Mouse (Mus musculus) layer of hippocampus, adult 2 months (tissue): ENCODE measurements at regions not wholly inside any gene's neighbourhood (a gene's known extent, or its start where the extent isn't known, plus 50 kb on each side); places are given as distances from the start of the nearest gene placed in this dataset.
A peak's percentile ranks its signal among the peaks of the same experiment; 100 is the strongest.

Source experiments
- DNase-seq, 2 experiments: peaks; one replicate each; pipeline ENCODE4 v3.0.0; 2022; ENCODE audit warnings: low spot score in 2 of 2
- H3K27ac ChIP-seq: fragments of 200-600 bp; 2 replicates; pipeline ENCODE4 v1.8.1; 2022
- H3K4me3 ChIP-seq: fragments of 200-600 bp; 2 replicates; pipeline ENCODE4 v1.8.1; 2022; ENCODE audit warnings: mild to moderate bottlenecking
- CTCF ChIP-seq: fragments of 200-600 bp; conservative IDR thresholded peaks from 2 replicates; pipeline ENCODE4 v1.8.1; 2022; ENCODE audit warnings: antibody characterized with exemption, mild to moderate bottlenecking, moderate library complexity

DNA sequence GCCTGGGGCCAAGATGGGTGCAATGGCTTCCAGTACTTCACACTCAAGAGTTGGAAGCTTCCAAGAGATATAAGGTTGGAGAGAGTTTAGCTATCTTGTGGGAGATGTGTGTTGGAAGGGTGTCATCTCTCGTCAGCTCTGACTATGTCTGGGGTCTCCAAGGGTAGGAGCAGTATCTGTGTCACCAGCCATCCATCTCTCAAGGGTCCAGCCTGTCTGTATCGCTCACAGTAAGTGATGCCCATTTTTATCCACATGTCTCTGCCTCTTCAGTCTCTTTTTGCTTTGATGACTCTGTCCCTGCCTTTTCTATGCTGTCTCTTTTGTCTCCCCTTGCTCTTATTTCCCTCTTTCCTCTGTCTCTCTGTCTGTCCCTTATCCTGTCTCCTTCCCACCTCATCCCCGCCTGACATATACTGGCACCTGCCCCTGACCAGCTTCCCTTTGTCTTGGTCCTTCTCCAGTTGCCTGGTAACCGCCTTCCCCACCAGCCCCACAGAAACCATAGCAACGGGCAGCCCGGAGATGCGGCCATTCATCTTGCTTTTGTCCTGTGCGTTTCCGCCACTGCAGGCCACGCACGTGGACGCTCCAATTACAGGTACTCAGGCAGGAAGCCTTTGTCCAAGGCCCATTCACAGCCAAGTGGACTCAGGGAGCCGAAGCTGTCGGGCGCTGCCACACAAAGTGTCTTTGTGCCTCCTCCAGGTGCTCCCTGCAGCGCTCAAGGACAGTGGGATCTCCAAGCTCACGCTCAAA, 217.6 kb upstream of the Srrm4 start:
- peak; percentile 15 to 52 for DNase-seq
- Histone ChIP-seq H3K4me3 (no peak overlapping the region; the same call in 1 of the 2 replicates), H3K27ac (no peak overlapping the region; the same call in 1 of the 2 replicates)
- no peak for TF ChIP-seq CTCF

DNA sequence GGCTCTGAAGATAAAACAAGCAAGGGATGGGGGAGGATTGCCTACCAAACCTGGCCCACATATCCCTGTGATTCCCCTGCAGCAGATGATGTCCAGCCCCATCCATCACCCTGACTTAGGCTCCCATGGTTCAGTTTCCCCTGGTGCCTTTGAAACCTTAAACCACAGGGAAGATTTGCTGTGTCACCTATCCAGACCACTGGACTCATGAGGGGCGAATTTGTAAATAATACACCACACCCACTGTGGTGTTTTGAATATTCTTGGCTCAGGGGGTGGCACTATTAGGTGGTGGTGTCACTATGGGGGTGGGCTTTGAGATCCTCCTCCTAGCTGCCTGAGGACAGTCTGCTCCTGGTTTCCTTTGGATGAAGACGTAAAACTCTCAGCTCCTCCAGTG, 205.8 kb upstream of the Srrm4 start:
- no peak for TF ChIP-seq CTCF
- no peak overlapping the region for H3K4me3 ChIP-seq
- no peak for DNase-seq
- no peak overlapping the region for H3K27ac ChIP-seq

DNA sequence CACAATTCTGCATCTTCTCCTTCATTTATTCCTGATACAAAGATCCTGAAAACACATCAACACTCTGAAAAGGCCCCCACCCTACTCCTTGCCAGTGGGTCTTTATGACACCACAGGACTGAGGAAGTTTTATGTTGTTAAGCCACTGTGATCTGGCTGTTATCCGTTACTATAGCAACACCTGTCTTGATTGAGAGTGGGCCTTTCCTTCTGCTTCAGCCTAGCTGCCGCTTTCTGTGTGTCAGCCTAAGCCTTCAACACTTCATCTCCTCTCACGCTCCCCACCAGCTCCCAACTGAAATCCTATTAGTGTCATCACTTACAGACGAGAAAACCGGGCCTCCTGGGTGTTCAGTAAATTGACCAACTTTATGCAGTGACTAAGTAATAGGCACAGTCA, 203.6 kb upstream of the Srrm4 start:
- TF ChIP-seq CTCF = no peak
- Histone ChIP-seq H3K27ac (no peak overlapping the region), H3K4me3 (no peak overlapping the region)
- peak in 1 of 2 experiments; percentile 8 for DNase-seq

DNA sequence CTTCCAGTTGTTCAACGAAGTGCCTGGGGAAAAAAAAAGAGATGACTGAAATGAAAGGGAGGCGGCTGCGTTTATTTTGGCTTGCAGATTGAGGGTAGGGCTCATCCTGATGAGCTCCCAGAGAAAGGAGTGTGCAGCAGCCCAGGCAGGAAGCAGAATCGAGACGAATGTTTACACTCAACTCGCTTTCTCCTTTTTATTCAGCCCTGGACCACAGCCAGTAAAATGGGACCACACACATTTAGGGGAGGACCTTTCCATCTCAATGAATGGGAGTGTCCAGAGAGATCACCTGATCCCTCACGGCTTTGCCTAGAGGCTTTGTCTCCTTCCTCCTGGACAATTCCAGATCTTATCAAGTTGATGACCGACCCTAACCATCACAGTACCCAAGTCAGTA, 198.8 kb upstream of the Srrm4 start:
- no peak for TF ChIP-seq CTCF
- Histone ChIP-seq H3K27ac (no peak overlapping the region), H3K4me3 (no peak overlapping the region)
- DNase-seq = no peak

DNA sequence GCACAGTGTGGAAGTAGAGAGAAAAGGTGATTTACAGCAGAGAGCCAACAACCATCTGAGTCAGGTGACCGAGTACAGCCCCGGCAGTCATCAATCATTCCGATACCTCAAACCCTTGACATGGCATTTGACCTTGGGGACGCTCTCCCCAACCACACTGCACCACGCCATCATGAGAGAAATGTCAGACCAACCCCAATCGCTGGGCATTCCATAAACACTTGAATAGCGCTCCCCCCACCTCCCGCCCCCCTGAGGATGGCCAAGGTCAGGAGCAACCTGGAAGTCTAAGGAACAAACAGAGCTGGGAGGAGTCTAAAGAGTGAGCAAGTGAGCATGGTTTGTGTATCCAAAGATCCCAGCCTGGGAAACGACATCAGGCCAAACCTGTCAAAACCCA, 198.2 kb upstream of the Srrm4 start:
- Histone ChIP-seq H3K4me3 (no peak overlapping the region), H3K27ac (no peak overlapping the region)
- no peak for DNase-seq
- TF ChIP-seq CTCF = no peak

DNA sequence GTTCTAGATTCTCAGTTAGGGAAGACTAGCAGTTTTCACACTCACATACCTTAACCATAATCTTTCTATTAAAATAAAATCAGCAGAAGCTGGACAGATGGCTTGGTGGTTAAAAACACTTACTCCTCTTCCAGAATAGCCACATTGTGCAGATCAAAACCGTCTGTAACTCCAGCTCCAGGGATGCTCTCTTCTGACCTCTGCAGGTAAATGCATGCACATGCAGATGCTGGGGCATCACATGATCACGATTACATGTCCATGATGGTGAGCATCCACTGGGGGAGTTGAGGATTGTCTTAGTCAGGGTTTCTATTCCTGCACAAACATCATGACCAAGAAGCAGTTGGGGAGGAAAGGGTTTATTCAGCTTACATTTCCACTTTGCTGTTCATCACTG, 184.8 kb upstream of the Srrm4 start:
- TF ChIP-seq CTCF = peak; percentile 56
- H3K4me3 ChIP-seq = no peak overlapping the region
- no peak overlapping the region for H3K27ac ChIP-seq
- no peak for DNase-seq

DNA sequence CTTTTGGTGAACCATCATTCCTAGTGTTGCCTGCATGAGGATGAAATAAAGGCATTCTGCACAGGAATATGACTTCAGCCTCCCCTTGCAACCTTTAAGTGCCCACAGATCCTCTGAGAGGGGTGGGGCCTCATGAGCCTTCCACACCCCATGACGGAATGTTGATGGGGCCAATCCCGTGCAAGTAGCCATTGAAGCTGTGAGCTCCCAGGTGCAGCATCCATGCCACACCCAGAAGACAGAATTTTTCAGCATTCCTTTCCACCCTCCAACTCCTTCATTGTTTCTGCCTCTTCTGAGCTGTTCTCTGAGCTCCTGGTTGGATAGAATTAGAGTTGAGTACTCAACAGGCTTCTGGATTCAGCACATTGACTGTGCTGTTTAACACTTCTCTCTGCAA, 174.6 kb upstream of the Srrm4 start:
- Histone ChIP-seq H3K27ac (no peak overlapping the region), H3K4me3 (no peak overlapping the region)
- no peak for TF ChIP-seq CTCF
- no peak for DNase-seq

DNA sequence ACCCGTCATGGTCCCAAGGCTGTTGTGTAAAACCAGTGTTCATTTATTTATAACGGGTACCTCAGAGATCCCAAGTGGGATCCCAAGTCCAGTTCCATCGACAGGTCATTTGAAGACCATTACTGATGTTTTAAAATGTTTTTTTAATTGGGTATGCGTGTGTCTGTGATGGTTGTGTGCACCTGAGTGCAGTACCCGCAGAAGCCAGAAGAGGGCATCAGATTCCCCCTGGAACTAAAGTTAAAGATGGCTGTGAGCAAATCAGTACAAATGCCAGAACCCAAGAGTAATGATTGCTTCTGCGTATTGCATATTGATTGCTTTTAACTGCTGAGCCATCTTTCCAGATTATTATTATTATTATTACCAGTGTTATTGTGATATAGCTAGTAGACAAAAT, 169.7 kb upstream of the Srrm4 start:
- no peak for DNase-seq
- peak; percentile 57 for TF ChIP-seq CTCF
- Histone ChIP-seq H3K27ac (no peak overlapping the region), H3K4me3 (no peak overlapping the region)

DNA sequence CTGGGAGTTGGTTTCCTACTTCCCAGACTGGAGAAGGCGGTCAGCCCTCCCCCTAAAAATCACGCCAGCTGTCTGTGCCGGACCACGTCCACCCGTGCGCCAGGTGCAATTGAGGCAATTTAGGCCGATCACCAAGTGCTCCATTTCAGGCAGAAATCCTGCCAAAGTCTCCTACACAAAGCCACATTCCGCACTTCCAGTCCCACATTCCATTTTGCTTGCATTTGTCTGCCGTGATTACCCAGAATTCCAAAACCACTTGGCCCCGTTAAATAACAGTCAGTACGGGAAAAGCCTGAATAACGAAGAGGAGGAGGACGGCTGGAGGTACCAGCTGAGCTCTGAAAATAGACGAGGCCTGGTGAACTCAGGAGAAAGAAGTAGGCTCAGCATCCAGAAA, 167.1 kb upstream of the Srrm4 start:
- peak; percentile 52 to 63 for DNase-seq
- Histone ChIP-seq H3K27ac (peak overlapping the region; percentile 65), H3K4me3 (no peak overlapping the region)
- TF ChIP-seq CTCF = no peak

DNA sequence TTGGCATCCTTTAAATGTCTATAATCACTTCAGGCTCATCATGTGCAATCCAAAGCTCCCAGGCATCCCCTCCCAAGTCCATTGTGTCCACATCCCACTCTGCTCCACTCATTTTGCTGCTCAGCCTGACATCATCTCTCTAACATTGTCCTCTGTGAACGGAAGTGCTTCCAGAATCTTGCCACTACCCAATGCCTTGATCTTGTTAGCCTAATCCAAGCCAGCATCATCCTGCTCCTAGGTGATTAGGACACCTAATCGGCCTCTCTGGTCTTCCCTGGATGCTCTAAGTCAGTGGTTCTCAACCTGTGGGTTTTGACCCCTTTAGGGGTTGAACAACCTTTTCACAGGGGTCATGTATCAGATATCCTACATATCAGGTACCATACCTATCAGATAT, 161.3 kb upstream of the Srrm4 start:
- no peak for DNase-seq
- Histone ChIP-seq H3K4me3 (no peak overlapping the region), H3K27ac (no peak overlapping the region)
- no peak for TF ChIP-seq CTCF

DNA sequence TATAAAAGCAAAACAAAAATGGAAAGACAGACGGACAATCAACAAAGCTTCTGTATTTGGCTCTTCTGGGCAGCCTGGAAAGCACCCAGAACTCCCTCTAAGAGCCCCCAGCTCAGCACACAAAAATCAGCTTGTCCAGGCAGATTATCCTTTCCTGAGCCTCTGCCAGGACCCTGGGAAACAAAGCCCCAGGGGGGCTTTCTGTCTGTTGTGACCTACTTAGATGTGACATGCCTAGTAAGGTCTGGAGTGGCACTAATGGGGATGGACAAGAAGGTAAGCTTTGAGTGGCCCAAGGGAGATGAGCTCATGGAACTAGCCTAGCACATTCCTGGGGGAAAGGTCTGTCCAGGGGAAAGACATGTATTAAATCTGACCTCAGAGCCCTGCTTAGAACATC, 160.5 kb upstream of the Srrm4 start:
- Histone ChIP-seq H3K27ac (no peak overlapping the region), H3K4me3 (no peak overlapping the region)
- no peak for TF ChIP-seq CTCF
- DNase-seq = no peak

DNA sequence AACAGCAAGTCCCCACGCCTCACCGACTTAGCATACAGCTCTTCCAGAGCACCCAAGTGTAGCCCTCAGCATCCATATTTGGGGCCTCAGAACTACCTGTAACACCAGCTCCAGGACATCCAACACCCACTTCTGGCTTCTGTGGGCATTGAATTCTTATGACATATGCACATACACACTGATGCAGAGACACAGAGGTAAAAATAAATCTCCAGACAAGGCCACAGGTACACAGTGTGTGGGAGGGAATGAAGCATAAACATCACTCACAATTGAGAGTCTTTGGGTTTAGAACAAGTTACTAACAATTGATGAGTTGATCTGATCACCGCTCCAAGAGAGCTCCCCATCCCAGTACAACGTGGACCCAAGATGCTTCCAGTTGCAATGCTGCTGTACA, 154.2 kb upstream of the Srrm4 start:
- Histone ChIP-seq H3K4me3 (no peak overlapping the region), H3K27ac (no peak overlapping the region)
- no peak for DNase-seq
- TF ChIP-seq CTCF = no peak

DNA sequence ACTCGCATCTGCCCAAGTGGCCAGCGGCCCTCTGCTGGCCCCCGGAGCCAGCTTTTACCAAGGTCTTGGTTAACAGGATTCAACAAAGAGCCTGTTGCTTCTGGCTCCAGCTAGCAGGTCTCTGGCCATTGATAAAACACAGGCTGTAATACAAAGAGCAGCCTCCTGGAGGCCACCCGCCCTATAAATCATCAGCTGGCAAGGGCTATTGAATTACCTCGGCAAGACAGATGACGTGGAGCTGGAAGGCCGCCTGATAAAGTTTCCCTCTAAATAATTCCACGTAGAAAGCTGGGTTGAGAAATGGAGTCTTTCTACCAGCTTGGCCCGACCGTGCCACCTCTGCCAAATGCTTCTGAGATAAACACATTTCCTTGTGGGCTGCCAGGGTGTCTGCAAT, 152.8 kb upstream of the Srrm4 start:
- DNase-seq = no peak

DNA sequence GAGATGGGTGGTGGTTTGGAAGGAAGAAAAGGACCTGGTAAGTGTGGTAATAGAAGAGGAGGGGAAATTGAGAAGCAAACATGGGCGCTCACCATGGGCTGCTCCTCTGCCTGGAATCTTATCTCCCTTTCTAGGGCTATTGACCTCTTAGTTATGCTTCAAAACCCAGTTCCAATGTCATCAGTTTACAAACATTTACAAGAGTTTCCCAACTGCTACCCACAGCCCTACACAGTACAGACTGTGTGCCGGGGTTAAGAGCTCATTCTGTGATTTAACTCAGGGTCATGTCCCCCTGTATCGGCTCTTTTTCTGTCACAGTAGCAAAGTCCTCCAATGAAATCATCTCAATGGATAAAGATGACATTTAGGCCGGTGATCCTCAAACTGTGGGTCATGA, 144.0 kb upstream of the Srrm4 start:
- no peak for DNase-seq
- H3K27ac ChIP-seq = no peak overlapping the region
- no peak for TF ChIP-seq CTCF
- H3K4me3 ChIP-seq = no peak overlapping the region

More for the DNA sequence above, 152.8 kb upstream of the Srrm4 start:
- Histone ChIP-seq H3K27ac (no peak overlapping the region), H3K4me3 (no peak overlapping the region)
- peak; percentile 65 for TF ChIP-seq CTCF
